Mouse (Mus musculus) C2C12 (cell line): ENCODE data around the gene Por. TPM values are rescaled to one million over a fixed set of nuclear protein-coding genes. Genes with fewer than 3 reads are reported as not detected.
A peak's percentile ranks its signal among the peaks of the same experiment; 100 is the strongest.

Experiments
- H3K27me3 ChIP-seq: one replicate; pipeline ENCODE4 v1.6.1; 2011; ENCODE audit not compliant: control insufficient read depth, insufficient read depth, insufficient read length
- H3K36me3 ChIP-seq: one replicate; pipeline ENCODE4 v1.6.1; 2011; ENCODE audit not compliant: control insufficient read depth, insufficient read depth
- H3K4me3 ChIP-seq: one replicate; pipeline ENCODE4 v1.5.1; 2011; ENCODE audit warnings: mild to moderate bottlenecking, control low read depth; ENCODE audit not compliant: poor library complexity, insufficient read depth, severe bottlenecking
- H3K79me2 ChIP-seq: one replicate; pipeline ENCODE4 v1.6.1; 2011; ENCODE audit not compliant: control insufficient read depth, insufficient read depth
- H3K79me3 ChIP-seq: one replicate; pipeline ENCODE4 v1.6.1; 2011; ENCODE audit warnings: low read depth, control low read depth
- H3ac ChIP-seq: one replicate; pipeline ENCODE3; 2011; ENCODE audit warnings: low read depth; ENCODE audit not compliant: control insufficient read depth, insufficient read length
- CEBPB ChIP-seq: IDR thresholded peaks from one replicate; pipeline ENCODE4 v1.6.1; 2011; ENCODE audit warnings: low read depth, mild to moderate bottlenecking, control low read depth, moderate library complexity
- CTCF ChIP-seq: IDR thresholded peaks from one replicate; pipeline ENCODE4 v1.5.1; 2011; ENCODE audit not compliant: control insufficient read depth, insufficient read depth, insufficient read length
- FOSL1 ChIP-seq: IDR thresholded peaks from one replicate; pipeline ENCODE4 v1.8.0; 2011; ENCODE audit warnings: mild to moderate bottlenecking, low read length; ENCODE audit not compliant: poor library complexity, insufficient read depth, severe bottlenecking
- MAX ChIP-seq: IDR thresholded peaks from one replicate; pipeline ENCODE4 v1.6.1; 2011; ENCODE audit warnings: mild to moderate bottlenecking, control low read depth
- MYOD1 ChIP-seq: IDR thresholded peaks from one replicate; pipeline ENCODE4 v1.6.1; 2011; ENCODE audit warnings: low read depth; ENCODE audit not compliant: control insufficient read depth, insufficient read length
- MYOG ChIP-seq: IDR thresholded peaks from one replicate; pipeline ENCODE4 v1.6.1; 2011; ENCODE audit not compliant: control insufficient read depth, insufficient read length; ENCODE audit errors: extremely low read depth
- USF1 ChIP-seq: IDR thresholded peaks from one replicate; pipeline ENCODE4 v1.6.1; 2011; ENCODE audit warnings: low read depth, mild to moderate bottlenecking, control low read depth, moderate library complexity
- polyA plus RNA-seq: library from polyadenylated mRNA; unstranded; fragments of >200 nt; fragmentation: generic; extraction: Trizol; gene quantifications from one replicate; pipeline ENCODE4 v1.2.1, GENCODE M21; 2012; ENCODE audit warnings: missing spikeins

Por gene
- polyA plus RNA-seq, 1 experiment: 106 TPM

GRCm38 (mm10) chr5:135707855-135708254 lies 38.0 kb downstream of the Por start:
- Histone ChIP-seq H3K27me3 (no peaks in the 10 kb centered on the region), H3K36me3 (peaks cover 23% of the 10 kb centered on the region), H3K79me3 (peaks cover 39% of the 10 kb centered on the region), H3ac (no peak overlapping the region), H3K4me3 (no peak overlapping the region), H3K79me2 (peaks cover 74% of the 10 kb centered on the region)
- TF ChIP-seq CEBPB: no peak
- no peak for TF ChIP-seq FOSL1
- no peak for TF ChIP-seq MYOG
- no peak for TF ChIP-seq MYOD1
- no peak for TF ChIP-seq CTCF
- no peak for TF ChIP-seq USF1
- no peak for TF ChIP-seq MAX

- no peak overlapping the region for H3K4me3 ChIP-seq
- peaks cover 74% of the 10 kb centered on the region for H3K79me2 ChIP-seq
- no peak overlapping the region for H3ac ChIP-seq
- H3K27me3 ChIP-seq: no peaks in the 10 kb centered on the region
- H3K79me3 ChIP-seq: peaks cover 29% of the 10 kb centered on the region
- peaks cover 23% of the 10 kb centered on the region for H3K36me3 ChIP-seq
- no peak for TF ChIP-seq MYOG
- TF ChIP-seq CTCF: no peak
- no peak for TF ChIP-seq MAX
- TF ChIP-seq FOSL1: no peak
- TF ChIP-seq USF1: no peak
- TF ChIP-seq MYOD1: no peak
- TF ChIP-seq CEBPB: no peak
Observed at GRCm38 (mm10) chr5:135709716-135710115, 39.9 kb downstream of the Por start.

DNA sequence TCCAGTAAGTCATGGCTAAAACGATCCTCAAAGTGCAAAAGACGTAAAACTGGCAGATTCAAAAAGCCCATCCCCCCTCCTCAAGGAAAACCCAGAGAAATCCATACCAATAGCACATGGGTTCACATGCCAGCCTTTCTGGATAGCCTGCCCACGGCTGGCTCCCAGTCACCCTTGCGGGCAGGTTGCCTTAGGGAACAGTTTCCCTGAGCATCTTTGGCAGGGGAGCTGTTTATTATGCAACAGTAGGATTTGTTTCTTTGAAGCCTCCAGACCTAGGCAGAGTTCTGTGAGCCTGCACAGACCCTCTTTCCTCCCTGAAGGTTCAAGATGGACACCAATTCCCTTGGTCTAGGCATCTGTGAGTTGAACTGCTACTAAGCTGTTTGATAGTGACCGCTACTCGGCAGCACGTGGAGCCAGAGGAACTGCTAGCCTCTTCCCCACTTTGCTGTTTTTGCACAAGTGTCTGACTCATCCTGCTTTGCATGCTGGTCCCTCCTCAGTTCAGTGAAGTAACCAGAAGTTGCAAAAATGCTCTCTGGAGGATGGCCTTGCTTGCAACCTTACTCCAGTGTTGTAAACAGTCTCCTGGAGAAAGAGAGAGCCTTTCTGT lies 40.9 kb downstream of the Por start:
- Histone ChIP-seq H3K27me3 (no peaks in the 10 kb centered on the region), H3K79me2 (peaks cover 74% of the 10 kb centered on the region), H3ac (peak overlapping the region; percentile 30), H3K79me3 (peaks cover 25% of the 10 kb centered on the region), H3K4me3 (no peak overlapping the region), H3K36me3 (peaks cover 29% of the 10 kb centered on the region)
- TF ChIP-seq MAX (peak; percentile 97), USF1 (peak; percentile 66), CTCF (no peak)

- H3K36me3 ChIP-seq: peaks cover 31% of the 10 kb centered on the region
- no peak overlapping the region for H3ac ChIP-seq
- H3K27me3 ChIP-seq: no peaks in the 10 kb centered on the region
- no peak overlapping the region for H3K4me3 ChIP-seq
- TF ChIP-seq USF1: no peak
- TF ChIP-seq MYOD1: no peak
- no peak for TF ChIP-seq CEBPB
- no peak for TF ChIP-seq CTCF
- TF ChIP-seq FOSL1: no peak
- no peak for TF ChIP-seq MAX
- no peak for TF ChIP-seq MYOG
- H3K79me3 ChIP-seq: peaks cover 23% of the 10 kb centered on the region
- peaks cover 65% of the 10 kb centered on the region for H3K79me2 ChIP-seq
Observed at GRCm38 (mm10) chr5:135711582-135712355, 41.9 kb downstream of the Por start.

- peaks cover 25% of the 10 kb centered on the region for H3K36me3 ChIP-seq
- TF ChIP-seq MAX (no peak), FOSL1 (no peak), MYOG (no peak), CTCF (no peak), CEBPB (no peak), USF1 (no peak), MYOD1 (no peak)
- peaks cover 55% of the 10 kb centered on the region for H3K79me2 ChIP-seq
- H3ac ChIP-seq: no peak overlapping the region
- H3K27me3 ChIP-seq: no peaks in the 10 kb centered on the region
- no peak overlapping the region for H3K4me3 ChIP-seq
- H3K79me3 ChIP-seq: peaks cover 15% of the 10 kb centered on the region
Observed at GRCm38 (mm10) chr5:135712803-135713202, 43.0 kb downstream of the Por start.
